Mouse (Mus musculus): ENCODE results near the gene Smoc2.

DNA sequence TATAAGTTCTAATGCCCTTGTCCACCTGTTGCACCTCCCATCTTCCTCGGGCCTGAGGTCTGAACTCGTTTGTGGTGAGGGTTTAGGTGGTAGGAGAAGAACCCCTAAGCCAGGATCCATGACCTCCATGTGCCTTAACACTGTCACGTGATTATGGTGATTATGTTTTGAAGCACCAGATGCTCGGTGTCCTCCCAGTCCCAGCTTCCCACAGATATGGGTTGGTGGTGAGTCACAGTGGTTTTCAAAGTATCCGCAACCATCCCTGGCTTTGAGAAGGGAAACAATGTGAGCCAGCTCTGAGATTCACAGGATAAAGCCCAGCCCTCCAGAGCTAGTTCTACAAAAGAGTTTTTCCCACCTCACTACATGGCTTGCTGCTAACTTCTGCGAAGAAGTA lies 33.1 kb downstream of the Smoc2 start:
- TF ChIP-seq CTCF (IDR thresholded peaks at IDR 0.05; ENCODE audit: extremely low read depth, insufficient read depth, insufficient read length, insufficient replicate concordance), result no peak
- TF ChIP-seq POLR2A (IDR thresholded peaks at IDR 0.05; ENCODE audit: low read depth, low read length), result no peak

Data from spleen, adult 2 months (tissue).